Mouse (Mus musculus): ENCODE data around the gene Triobp. TPM values are rescaled to one million over a fixed set of nuclear protein-coding genes. Genes with fewer than 3 reads are reported as not detected.
"Not testable (repeated sequence)": the region's sequence is repeated elsewhere in the genome, so short reads cannot be mapped to it uniquely, and the experiment has no call there.

Triobp gene
- polyA plus RNA-seq, 1 experiment from 2014 or later, result 12.9 TPM

DNA sequence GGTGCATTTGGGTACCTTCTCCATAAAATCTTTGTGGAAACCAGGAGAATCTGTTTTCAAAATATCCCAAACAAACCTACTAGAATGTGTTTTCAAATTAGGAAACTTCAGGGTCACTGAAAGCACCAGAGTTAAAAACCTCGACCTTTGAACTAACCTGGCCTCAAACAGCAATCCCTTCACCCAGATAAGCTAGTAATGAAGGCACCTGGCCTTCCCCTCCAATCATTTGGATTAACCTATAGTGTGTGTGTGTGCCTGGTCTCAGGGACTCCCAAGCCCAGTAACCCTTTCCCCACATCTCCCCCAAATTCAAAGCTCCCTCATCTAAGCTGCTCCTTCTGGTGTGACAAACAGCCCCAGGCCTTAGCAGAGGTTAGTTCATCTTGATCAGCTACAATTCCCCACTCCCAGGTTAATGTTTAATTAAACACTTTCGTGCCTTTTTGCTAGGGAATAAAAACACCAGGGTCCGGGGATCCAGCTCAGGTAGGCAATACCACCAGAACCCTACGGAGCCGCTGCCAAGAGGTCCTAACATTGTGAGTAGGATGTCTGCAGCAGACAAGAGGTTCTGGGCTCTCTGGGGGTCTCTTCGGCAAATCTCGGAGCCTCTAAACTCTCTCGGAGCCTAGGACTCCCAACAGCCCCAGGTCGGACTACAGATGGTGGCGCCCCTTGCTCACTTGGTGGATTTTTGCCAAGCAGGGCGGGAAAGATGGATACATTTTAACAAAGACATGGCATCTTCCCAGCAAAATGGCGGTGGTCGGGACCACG, 79.2 kb downstream of the Triobp start:
- H3K9me3 ChIP-seq (replicated peaks), result no peaks in the 10 kb centered on the region
- no peak for ATAC-seq (ENCODE audit: low read depth)
- H3K4me3 ChIP-seq (replicated peaks), result peak overlapping the region; percentile 70
- H3K27me3 ChIP-seq, result peaks cover 77% of the 10 kb centered on the region
- whole genome bisulfite sequencing (ENCODE audit: insufficient replicate concordance), result 62% methylated on average over 14 of the region's 14 CpGs
- no peak for DNase-seq
- H3K4me2 ChIP-seq, result peak overlapping the region; percentile 90
- H3K36me3 ChIP-seq, result no peaks in the 10 kb centered on the region
- 0 out of 2 replicates have a peak overlapping the region, but pooled peaks have one; percentile 87 for H3K9ac ChIP-seq
- peak overlapping the region; percentile 85 for H3K27ac ChIP-seq
- peaks cover 53% of the 10 kb centered on the region for H3K4me1 ChIP-seq (replicated peaks)

DNA sequence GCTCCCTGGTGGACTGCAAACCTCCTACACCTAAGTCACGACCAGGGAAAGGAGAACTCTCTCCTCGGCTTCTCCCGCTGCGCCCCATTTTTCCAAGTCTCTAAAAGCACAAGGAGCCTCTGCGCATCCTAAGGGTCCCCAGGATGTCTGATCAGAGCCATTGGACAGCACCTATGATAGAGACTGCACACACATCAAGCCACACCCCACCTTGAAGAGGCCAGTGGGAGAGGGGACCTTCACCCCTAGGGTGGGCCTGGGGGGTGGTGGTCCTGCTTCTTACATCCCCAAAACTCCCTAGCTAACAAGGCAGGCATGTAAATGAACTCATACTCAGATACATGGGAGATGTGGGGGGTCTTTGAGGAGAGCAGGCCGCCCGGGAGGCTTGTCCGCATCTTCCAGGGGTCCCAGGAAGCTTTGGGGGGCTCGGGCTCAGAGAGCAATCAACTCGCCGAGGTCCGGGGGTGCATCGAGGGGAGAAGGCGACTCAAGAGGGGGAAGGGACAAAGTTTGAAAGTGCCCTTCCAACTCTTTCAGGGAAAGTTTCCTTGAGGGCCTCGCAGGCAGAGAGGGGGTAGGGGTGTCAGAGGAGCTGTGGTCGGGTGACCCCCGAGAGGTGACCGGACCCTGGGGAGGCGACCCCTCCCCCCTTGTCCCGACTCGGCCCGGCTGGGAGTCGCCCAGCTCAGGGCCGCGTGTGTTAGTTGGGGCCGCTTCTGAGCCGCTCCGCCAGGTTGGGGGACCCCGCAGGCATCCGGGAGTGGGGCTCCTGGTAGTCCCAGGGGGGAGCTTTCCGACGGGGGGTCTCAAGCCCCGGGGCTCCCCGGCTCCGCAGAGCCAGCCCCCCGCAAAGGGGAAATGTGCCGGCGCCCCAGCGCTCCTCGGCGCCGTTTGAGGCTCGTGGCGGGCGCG, 80.0 kb downstream of the Triobp start:
- H3K4me1 ChIP-seq (replicated peaks), result peaks cover 53% of the 10 kb centered on the region
- H3K4me3 ChIP-seq (replicated peaks), result peak overlapping the region; percentile 70
- no peaks in the 10 kb centered on the region for H3K9me3 ChIP-seq (replicated peaks)
- peak overlapping the region; percentile 87 for H3K9ac ChIP-seq
- H3K36me3 ChIP-seq, result no peaks in the 10 kb centered on the region
- peaks cover 85% of the 10 kb centered on the region for H3K27me3 ChIP-seq
- DNase-seq (no peak), ATAC-seq (ENCODE audit: low read depth) (no peak)
- WGBS (ENCODE audit: insufficient replicate concordance), result 8% methylated on average over 41 of the region's 46 CpGs
- peak overlapping the region; percentile 90 for H3K4me2 ChIP-seq
- H3K27ac ChIP-seq, result peak overlapping the region; percentile 85

DNA sequence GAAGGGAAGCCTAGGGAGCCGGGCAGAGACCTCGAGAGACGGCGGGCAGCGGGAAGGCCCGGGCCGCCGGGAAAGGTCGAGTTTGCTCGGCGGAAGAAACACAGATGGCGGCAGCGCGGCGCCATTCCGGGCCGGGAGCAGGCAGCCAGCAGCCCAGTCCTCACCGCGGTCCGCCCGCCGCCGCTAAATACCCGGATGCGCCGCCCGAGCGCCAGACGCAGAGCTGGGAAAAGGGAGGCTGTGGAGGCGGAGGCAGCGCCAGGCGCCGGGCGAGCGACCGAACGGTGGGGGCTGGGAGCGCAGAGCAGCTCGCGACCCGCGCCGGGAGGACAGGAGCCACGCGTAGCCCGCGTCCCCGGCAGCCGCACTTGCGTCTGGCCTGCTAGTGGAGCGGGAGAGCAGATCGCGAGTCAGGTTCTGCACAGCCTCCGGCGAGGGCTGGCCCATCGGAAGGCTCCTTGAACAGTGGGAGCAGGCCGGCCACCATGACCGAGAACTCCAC, 80.8 kb downstream of the Triobp start, which contains the start of gene H1f0:
TSS of gene H1f0 (plus strand) at position 214 of the 502 bp plus-strand sequence.
- peak within 1 kb of the TSS; percentile 90 for H3K4me2 ChIP-seq
- H3K4me3 ChIP-seq (replicated peaks), result peak within 1 kb of the TSS; percentile 70
- WGBS (ENCODE audit: insufficient replicate concordance), result under 1% methylated on average over 58 of the region's 58 CpGs
- peaks cover 86% of the 10 kb centered on the region for H3K27me3 ChIP-seq
- peaks cover 49% of the 10 kb centered on the region for H3K4me1 ChIP-seq (replicated peaks)
- ATAC-seq (ENCODE audit: low read depth) (peak; percentile 55), DNase-seq (peak; percentile 72)
- H3K27ac ChIP-seq, result peak within 1 kb of the TSS; percentile 85
- H3K9me3 ChIP-seq (replicated peaks), result no peaks in the 10 kb centered on the region
- peak within 1 kb of the TSS; percentile 87 for H3K9ac ChIP-seq
- H3K36me3 ChIP-seq, result no peaks in the 10 kb centered on the region

DNA sequence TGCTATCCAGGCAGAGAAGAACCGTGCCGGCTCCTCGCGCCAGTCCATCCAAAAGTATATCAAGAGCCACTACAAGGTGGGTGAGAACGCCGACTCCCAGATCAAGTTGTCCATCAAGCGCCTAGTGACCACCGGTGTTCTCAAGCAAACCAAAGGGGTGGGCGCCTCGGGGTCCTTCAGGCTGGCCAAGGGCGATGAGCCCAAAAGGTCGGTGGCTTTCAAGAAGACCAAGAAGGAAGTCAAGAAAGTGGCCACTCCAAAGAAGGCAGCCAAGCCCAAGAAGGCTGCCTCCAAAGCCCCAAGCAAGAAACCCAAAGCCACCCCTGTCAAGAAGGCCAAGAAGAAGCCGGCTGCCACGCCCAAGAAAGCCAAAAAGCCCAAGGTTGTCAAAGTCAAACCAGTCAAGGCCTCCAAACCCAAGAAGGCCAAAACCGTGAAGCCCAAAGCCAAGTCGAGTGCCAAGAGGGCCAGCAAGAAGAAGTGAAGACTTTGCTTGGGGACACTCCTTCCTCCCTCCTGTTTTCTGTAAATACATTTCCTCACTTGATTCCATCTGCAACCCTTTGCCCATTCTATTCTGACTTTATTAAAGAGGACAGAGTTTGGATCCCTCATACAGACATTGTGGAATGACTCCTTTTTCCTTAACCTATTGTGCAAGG, 81.4 kb downstream of the Triobp start:
- WGBS (ENCODE audit: insufficient replicate concordance), result 26% methylated on average over 16 of the region's 16 CpGs
- no peak for DNase-seq
- no peak for ATAC-seq (ENCODE audit: low read depth)

DNA sequence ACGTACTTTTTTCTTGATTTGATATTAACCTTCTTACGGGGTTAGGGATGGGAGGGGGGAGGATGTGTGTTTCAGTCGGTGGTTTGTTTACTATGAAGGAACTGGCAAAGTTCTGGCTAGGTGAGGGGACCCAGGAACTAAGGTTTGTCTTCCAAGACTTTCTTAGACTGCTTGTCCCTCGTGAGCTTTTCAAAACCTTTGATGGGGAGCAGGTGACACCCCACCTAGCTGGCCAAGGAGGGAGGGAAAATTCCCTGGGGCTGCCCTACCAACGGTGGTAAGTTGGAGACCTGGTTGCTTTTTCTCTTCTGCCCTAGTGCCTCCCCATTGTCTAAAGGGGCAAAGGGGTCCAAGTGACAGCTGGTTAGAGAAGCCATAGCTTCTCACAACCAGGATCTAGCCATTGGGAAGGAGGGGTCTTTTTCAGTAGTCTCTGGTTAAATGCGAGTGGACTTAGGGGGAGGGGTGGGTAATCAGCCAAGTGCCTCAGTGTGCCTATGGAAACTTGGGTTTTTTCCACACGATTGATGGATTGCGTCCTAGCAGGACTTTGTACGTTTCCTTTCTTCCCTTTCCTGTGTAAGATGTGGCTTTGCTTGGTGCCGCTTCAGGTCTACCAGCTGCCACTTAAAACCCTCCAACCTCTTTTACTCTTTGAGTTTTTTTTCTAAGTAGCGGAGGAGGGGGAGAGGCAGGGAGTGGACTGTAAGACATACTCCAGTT, 82.2 kb downstream of the Triobp start:
- DNase-seq, result no peak
- peaks cover 49% of the 10 kb centered on the region for H3K4me1 ChIP-seq (replicated peaks)
- peak overlapping the region; percentile 70 for H3K4me3 ChIP-seq (replicated peaks)
- H3K9me3 ChIP-seq (replicated peaks), result no peaks in the 10 kb centered on the region
- peak overlapping the region; percentile 87 for H3K9ac ChIP-seq
- H3K27me3 ChIP-seq, result peaks cover 87% of the 10 kb centered on the region
- whole genome bisulfite sequencing (ENCODE audit: insufficient replicate concordance), result 10% methylated on average over 11 of the region's 11 CpGs
- no peaks in the 10 kb centered on the region for H3K36me3 ChIP-seq
- peak overlapping the region; percentile 90 for H3K4me2 ChIP-seq
- H3K27ac ChIP-seq, result peak overlapping the region; percentile 51; the same call in 1 of the 2 replicates
- ATAC-seq (ENCODE audit: low read depth), result no peak

More for the DNA sequence above, 81.4 kb downstream of the Triobp start:
- Histone ChIP-seq H3K36me3 (no peaks in the 10 kb centered on the region), H3K9ac (peak overlapping the region; percentile 87), H3K4me3 (replicated peaks) (peak overlapping the region; percentile 70), H3K4me1 (replicated peaks) (peaks cover 49% of the 10 kb centered on the region), H3K27me3 (peaks cover 86% of the 10 kb centered on the region), H3K9me3 (replicated peaks) (no peaks in the 10 kb centered on the region), H3K4me2 (peak overlapping the region; percentile 90), H3K27ac (peak overlapping the region; percentile 73)

DNA sequence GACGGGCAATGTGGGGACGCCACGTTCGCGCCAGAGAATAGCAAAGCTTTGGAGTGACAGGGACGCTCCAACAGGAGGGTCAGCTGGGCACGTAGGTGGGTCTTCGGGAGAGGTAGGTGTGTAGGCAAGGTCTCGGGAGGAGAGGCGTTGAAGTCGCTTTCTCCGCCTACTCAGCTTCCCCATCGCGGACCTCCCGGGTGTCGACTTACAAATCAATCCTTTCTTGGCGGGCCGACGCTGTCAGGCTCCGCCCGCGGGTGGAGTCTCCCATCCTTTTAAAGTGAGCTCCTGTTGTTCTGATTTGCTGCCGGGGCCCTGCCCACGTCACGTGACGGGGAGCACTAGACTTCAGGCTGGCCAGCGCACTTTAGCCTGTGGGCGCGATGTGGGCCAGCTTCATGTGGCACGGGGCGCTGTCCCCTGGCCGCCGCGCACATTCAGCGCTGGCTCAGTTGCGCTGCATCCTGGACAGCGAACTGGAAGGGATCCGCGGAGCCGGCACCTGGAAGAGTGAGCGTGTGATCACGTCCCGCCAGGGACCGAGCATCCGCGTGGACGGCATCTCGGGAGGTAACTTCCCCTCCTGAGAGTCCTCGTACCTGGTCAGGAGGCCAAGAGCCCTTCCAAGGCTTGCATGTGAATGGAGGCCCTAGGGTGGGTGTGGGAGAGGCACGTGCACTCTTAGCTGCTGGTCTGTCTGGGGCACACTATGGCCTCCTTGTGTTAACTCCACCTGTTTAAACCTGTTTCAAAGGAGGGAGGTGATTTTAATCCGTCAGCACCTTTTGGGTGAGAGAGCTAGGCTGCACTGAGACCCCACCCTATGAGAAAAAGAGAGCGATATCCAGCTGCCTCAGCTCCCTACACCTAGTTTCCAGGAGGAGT, 83.3 kb downstream of the Triobp start:
- Histone ChIP-seq H3K27me3 (peaks cover 75% of the 10 kb centered on the region), H3K27ac (peak overlapping the region; percentile 34; the same call in 1 of the 2 replicates), H3K4me1 (replicated peaks) (peaks cover 41% of the 10 kb centered on the region), H3K9me3 (replicated peaks) (no peaks in the 10 kb centered on the region), H3K36me3 (peaks cover 1% of the 10 kb centered on the region; the same call in 1 of the 2 replicates), H3K9ac (peak overlapping the region; percentile 87), H3K4me2 (peak overlapping the region; percentile 90), H3K4me3 (replicated peaks) (peak overlapping the region; percentile 70)
- 2% methylated on average over 52 of the region's 52 CpGs for WGBS (ENCODE audit: insufficient replicate concordance)
- peak; percentile 70 for DNase-seq
- ATAC-seq (ENCODE audit: low read depth), result peak; percentile 74

DNA sequence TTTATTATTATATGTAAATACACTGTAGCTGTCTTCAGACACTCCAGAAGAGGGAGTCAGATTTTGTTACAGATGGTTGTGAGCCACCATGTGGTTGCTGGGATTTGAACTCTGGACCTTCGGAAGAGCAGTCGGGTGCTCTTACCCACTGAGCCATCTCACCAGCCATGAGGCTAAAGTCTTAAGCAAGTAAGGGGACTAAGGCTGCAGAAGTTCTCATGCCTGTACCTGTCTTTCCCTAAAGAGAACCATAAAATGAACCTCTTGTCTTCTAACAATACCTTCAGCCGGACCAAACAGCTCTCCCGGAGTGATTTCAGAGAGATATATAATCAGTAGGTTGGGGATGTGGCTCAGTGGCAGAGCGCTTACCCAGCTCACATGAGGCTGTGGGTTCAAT, 84.4 kb downstream of the Triobp start:
- WGBS (ENCODE audit: insufficient replicate concordance), result 72% methylated on average over 5 of the region's 5 CpGs
- H3K27ac ChIP-seq; H3K36me3 ChIP-seq; H3K4me3 ChIP-seq (replicated peaks); H3K9ac ChIP-seq; H3K9me3 ChIP-seq (replicated peaks); ATAC-seq (ENCODE audit: low read depth); DNase-seq: not testable (repeated sequence)
- peaks cover 64% of the 10 kb centered on the region for H3K27me3 ChIP-seq
- H3K4me2 ChIP-seq, result peak overlapping the region; percentile 0; the same call in 1 of the 2 replicates
- peaks cover 37% of the 10 kb centered on the region for H3K4me1 ChIP-seq (replicated peaks)

DNA sequence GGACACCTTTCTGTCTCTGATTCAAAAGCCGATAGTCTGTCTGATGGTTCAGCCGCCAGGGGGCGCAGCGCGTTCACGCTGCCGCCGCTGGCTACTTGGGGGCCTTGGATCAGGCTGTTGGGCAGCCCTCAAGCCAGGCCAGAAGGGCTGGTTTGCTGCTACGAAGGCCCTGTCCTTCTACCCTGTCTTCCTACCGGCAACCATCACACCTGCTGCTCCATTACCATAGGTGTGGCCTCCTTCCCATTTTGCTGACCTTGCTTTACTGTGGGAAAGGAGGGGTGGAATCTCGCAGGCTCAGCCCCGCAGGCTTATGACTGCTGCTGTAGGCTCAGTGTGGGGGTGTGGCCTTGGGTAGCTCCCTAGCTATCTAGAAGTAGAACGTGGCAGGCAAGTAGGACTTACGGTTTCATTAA, 90.4 kb downstream of the Triobp start:
- WGBS (ENCODE audit: insufficient replicate concordance), result 6% methylated on average over 14 of the region's 14 CpGs
- Histone ChIP-seq H3K4me2 (peak overlapping the region; percentile 58), H3K4me3 (replicated peaks) (peak overlapping the region; percentile 28), H3K27me3 (peaks cover 43% of the 10 kb centered on the region), H3K27ac (peak overlapping the region; percentile 44; the same call in 1 of the 2 replicates), H3K36me3 (peaks cover 12% of the 10 kb centered on the region; the same call in 1 of the 2 replicates), H3K9ac (peak overlapping the region; percentile 50), H3K4me1 (replicated peaks) (peaks cover 50% of the 10 kb centered on the region), H3K9me3 (replicated peaks) (no peaks in the 10 kb centered on the region)
- ATAC-seq (ENCODE audit: low read depth), result peak; percentile 57
- DNase-seq, result peak; percentile 69

DNA sequence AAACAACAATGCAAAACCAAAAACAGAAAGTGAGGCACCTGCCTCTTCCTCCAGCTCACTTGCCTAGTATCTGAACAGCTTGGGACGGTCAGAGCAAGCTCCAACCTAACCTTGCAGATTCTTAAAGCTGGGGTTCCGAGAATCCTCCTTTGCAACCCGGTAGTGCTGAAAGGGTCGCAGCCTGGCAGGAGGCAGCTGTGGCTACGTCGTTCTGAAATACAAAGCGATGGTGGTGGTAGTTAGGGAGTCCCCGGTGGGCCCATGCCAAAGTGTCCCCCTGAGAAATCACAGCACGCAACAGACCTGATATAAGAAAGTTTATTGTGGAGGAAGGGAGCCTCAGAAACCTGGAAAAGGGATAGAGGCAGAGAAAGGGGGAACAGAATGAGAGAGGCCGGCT, 90.8 kb downstream of the Triobp start:
- H3K27ac ChIP-seq, result peak overlapping the region; percentile 44; the same call in 1 of the 2 replicates
- H3K27me3 ChIP-seq, result peaks cover 48% of the 10 kb centered on the region
- 63% methylated on average over 10 of the region's 10 CpGs for WGBS (ENCODE audit: insufficient replicate concordance)

More for the DNA sequence above, 90.8 kb downstream of the Triobp start:
- peak overlapping the region; percentile 58 for H3K4me2 ChIP-seq
- H3K9ac ChIP-seq, result peak overlapping the region; percentile 50
- ATAC-seq (ENCODE audit: low read depth) (no peak), DNase-seq (no peak)
- 0 out of 2 replicates have a peak overlapping the region, but pooled peaks have one; percentile 28 for H3K4me3 ChIP-seq (replicated peaks)
- peaks cover 12% of the 10 kb centered on the region; the same call in 1 of the 2 replicates for H3K36me3 ChIP-seq
- no peaks in the 10 kb centered on the region for H3K9me3 ChIP-seq (replicated peaks)
- H3K4me1 ChIP-seq (replicated peaks), result peaks cover 54% of the 10 kb centered on the region
